Mouse (Mus musculus): ENCODE measurements around the gene Dbndd2. TPM values are rescaled to one million over a fixed set of nuclear protein-coding genes. Genes with fewer than 3 reads are reported as not detected.

Dbndd2 gene
- 8.1 and 10.1 TPM in 2 replicates for total RNA-seq (2014; rRNA removed)
- polyA plus RNA-seq (2012; rRNA removed) = 7.6 and 9.5 TPM in 2 replicates

DNA sequence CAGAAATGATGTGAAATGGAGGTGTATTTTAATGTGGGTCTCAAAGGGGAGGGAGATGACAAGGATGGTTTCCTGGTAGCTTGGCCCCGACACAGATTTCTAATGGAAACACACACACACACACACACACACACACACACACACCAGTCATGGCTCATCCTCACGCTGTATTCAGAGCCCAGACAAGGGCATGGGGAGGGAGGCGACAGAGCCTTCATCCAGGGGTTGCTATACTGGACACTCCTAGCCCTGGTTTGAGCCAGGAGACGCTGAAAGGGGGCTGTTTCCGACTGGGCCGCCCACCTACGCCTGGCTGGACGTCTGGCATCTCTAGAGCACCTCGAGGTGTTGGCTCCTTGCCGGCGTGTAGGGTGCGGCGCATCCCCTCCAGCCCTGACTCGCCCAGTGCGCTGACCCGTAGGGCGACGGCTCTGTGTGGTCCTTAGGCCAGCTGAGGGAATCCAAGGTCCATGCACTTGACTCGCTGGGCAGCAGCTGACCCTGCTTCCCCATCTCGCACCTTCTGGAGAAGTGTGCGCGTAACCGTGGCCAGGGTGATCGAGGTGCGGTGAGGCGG lies at the start of gene Dbndd2:
Dbndd2 (plus strand) TSS at position 426 of the 577 bp plus-strand sequence.
- 8% methylated on average over 26 of the region's 26 CpGs for WGBS
- Histone ChIP-seq H3K27me3 (ENCODE audit: control insufficient read depth, insufficient read depth, low read length) (no peaks in the 10 kb centered on the region; the same call in 1 of the 2 replicates), H3K27ac (replicated peaks; ENCODE audit: insufficient read depth, low read depth, low read length) (no peak within 1 kb of the TSS), H3K4me1 (ENCODE audit: control insufficient read depth, insufficient read depth, low read length) (peaks cover 7% of the 10 kb centered on the region; the same call in 1 of the 2 replicates), H3K36me3 (ENCODE audit: control insufficient read depth, insufficient read depth, low read length) (no peaks in the 10 kb centered on the region), H3K9ac (ENCODE audit: low read depth, low read length) (peak within 1 kb of the TSS; percentile 92), H3K4me3 (ENCODE audit: insufficient read depth, low read depth, low read length) (peak within 1 kb of the TSS; percentile 93), H3K79me2 (ENCODE audit: control insufficient read depth, insufficient read depth, low read length) (no peaks in the 10 kb centered on the region)
- no peak for TF ChIP-seq CTCF (IDR thresholded peaks at IDR 0.05; ENCODE audit: low read depth, low read length)
- no peak for DNase-seq (ENCODE audit: extremely low read depth, low read depth, low spot score)

DNA sequence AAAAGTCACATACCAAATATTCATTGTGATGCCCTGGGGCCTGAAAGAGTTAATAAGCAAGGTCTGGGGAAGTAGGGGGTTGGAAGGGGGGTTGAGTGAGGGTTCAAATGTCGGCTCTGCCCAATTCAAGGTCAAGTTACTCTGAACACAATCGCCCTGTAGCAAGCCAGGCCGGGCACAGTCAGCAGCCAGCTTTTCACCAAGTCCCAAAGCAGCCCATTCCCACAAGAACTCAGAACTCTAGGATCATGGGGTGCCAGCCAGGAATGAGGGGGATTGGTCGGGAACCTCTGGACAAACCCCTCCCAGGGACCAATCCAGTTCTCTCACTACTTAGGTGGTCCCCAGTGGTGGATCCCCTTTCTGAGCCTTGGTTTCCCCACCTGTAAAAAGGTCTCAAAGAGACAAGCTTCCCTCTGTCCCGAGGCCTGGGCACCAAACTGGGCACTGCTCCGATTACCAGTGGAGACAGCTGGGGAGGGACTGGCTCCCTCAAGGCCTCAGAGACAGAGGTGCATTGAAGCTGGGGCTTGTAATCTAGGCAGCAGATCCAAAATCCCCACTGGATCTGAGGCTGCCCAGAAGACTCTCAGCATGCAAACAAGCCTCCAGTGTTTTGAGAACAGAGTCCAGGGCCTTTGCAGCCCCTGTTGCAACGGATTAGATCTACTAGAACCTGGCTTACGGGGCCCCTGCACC lies 49.5 kb upstream of the Dbndd2 start:
- H3K9ac ChIP-seq (ENCODE audit: low read depth, low read length) = peak overlapping the region; percentile 60
- DNase-seq (ENCODE audit: extremely low read depth, low read depth, low spot score) = peak; percentile 55

DNA sequence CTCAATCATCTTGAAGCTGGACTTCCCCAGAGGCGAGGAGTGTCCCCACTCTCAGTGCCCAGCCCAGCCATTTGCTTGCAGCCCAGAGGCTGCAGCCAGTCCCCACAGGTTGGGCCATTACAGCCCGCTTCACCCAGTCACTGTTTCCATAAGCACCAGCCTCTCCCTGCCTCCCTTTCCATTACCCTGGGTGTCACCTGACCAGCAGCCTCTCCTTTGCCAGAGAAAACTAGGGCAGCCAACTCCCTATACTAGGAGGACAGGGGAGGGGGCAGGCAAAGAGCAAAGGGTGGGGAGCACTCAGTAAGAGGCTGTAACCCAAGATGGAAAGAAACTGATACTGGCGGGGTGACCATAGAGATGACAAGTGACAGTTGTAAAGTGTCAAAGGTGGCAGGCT lies 48.9 kb upstream of the Dbndd2 start:
- peaks cover 18% of the 10 kb centered on the region; the same call in 1 of the 2 replicates for H3K36me3 ChIP-seq (ENCODE audit: control insufficient read depth, insufficient read depth, low read length)
- H3K27me3 ChIP-seq (ENCODE audit: control insufficient read depth, insufficient read depth, low read length) = no peaks in the 10 kb centered on the region
- DNase-seq (ENCODE audit: extremely low read depth, low read depth, low spot score) = peak; percentile 82
- peaks cover 41% of the 10 kb centered on the region for H3K79me2 ChIP-seq (ENCODE audit: control insufficient read depth, insufficient read depth, low read length)
- H3K4me3 ChIP-seq (ENCODE audit: insufficient read depth, low read depth, low read length) = peak overlapping the region; percentile 53
- TF ChIP-seq POLR2A (IDR thresholded peaks at IDR 0.05; ENCODE audit: extremely low read depth, insufficient read depth, low read length) = no peak
- no peak for TF ChIP-seq CTCF (IDR thresholded peaks at IDR 0.05; ENCODE audit: low read depth, low read length)
- peak overlapping the region; percentile 59 for H3K27ac ChIP-seq (replicated peaks; ENCODE audit: insufficient read depth, low read depth, low read length)
- H3K9ac ChIP-seq (ENCODE audit: low read depth, low read length) = peak overlapping the region; percentile 60
- H3K4me1 ChIP-seq (ENCODE audit: control insufficient read depth, insufficient read depth, low read length) = peaks cover 36% of the 10 kb centered on the region
- WGBS = 17% methylated on average over 3 of the region's 3 CpGs

More for the DNA sequence above, 49.5 kb upstream of the Dbndd2 start:
- Histone ChIP-seq H3K4me1 (ENCODE audit: control insufficient read depth, insufficient read depth, low read length) (peaks cover 41% of the 10 kb centered on the region), H3K27ac (replicated peaks; ENCODE audit: insufficient read depth, low read depth, low read length) (peak overlapping the region; percentile 59), H3K36me3 (ENCODE audit: control insufficient read depth, insufficient read depth, low read length) (peaks cover 20% of the 10 kb centered on the region; the same call in 1 of the 2 replicates), H3K4me3 (ENCODE audit: insufficient read depth, low read depth, low read length) (peak overlapping the region; percentile 53), H3K79me2 (ENCODE audit: control insufficient read depth, insufficient read depth, low read length) (peaks cover 35% of the 10 kb centered on the region), H3K27me3 (ENCODE audit: control insufficient read depth, insufficient read depth, low read length) (no peaks in the 10 kb centered on the region)
- no peak for TF ChIP-seq CTCF (IDR thresholded peaks at IDR 0.05; ENCODE audit: low read depth, low read length)
- no peak for TF ChIP-seq POLR2A (IDR thresholded peaks at IDR 0.05; ENCODE audit: extremely low read depth, insufficient read depth, low read length)
- WGBS = 9% methylated on average over 8 of the region's 8 CpGs

DNA sequence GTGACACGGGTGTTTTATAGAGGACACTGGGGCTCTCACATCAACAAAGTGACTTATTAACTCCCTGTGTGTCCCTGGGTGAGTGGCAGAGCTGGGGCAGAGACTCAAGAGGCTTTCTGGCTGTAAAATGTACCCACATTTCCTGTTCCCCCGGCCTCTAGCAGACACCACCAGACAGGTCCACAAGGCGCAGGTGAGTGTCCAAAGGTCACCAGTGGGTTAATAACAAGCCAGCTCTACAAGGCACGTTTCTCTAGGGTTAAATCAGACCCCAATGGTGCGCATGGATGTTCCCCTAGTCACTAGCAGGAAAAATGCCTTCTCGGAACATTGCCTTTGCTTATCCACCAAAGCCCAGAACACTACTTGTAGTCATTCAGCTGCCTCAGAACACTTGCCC lies 48.2 kb upstream of the Dbndd2 start:
- Histone ChIP-seq H3K27ac (replicated peaks; ENCODE audit: insufficient read depth, low read depth, low read length) (peak overlapping the region; percentile 59), H3K79me2 (ENCODE audit: control insufficient read depth, insufficient read depth, low read length) (peaks cover 49% of the 10 kb centered on the region), H3K4me1 (ENCODE audit: control insufficient read depth, insufficient read depth, low read length) (peaks cover 31% of the 10 kb centered on the region), H3K27me3 (ENCODE audit: control insufficient read depth, insufficient read depth, low read length) (no peaks in the 10 kb centered on the region), H3K9ac (ENCODE audit: low read depth, low read length) (peak overlapping the region; percentile 60), H3K4me3 (ENCODE audit: insufficient read depth, low read depth, low read length) (peak overlapping the region; percentile 75; the same call in 1 of the 2 replicates), H3K36me3 (ENCODE audit: control insufficient read depth, insufficient read depth, low read length) (peaks cover 18% of the 10 kb centered on the region; the same call in 1 of the 2 replicates)
- TF ChIP-seq POLR2A (IDR thresholded peaks at IDR 0.05; ENCODE audit: extremely low read depth, insufficient read depth, low read length) (no peak), CTCF (IDR thresholded peaks at IDR 0.05; ENCODE audit: low read depth, low read length) (no peak)
- peak; percentile 76 for DNase-seq (ENCODE audit: extremely low read depth, low read depth, low spot score)
- 23% methylated on average over 6 of the region's 6 CpGs for WGBS

DNA sequence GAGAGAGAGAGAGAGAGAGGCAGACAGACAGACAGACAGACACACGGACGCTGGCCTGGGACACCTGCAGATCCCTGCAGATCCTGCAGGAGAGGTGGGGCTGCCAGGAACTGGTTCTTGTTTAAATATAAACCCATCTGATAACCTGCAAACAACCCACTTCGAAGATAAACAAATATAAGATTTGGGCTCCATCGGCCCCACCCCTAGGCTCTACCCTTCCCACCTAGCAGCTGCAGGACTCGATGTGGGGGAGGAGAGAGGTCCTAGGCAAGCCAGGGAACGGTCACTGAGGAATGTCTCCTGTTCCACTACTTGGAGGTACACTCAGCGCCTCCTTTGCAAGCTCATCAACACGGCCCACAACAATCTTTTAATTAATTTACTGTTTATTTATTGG lies 47.6 kb upstream of the Dbndd2 start:
- Histone ChIP-seq H3K27ac (replicated peaks; ENCODE audit: insufficient read depth, low read depth, low read length) (peak overlapping the region; percentile 59), H3K79me2 (ENCODE audit: control insufficient read depth, insufficient read depth, low read length) (peaks cover 50% of the 10 kb centered on the region), H3K36me3 (ENCODE audit: control insufficient read depth, insufficient read depth, low read length) (peaks cover 18% of the 10 kb centered on the region; the same call in 1 of the 2 replicates), H3K9ac (ENCODE audit: low read depth, low read length) (peak overlapping the region; percentile 60), H3K27me3 (ENCODE audit: control insufficient read depth, insufficient read depth, low read length) (no peaks in the 10 kb centered on the region), H3K4me1 (ENCODE audit: control insufficient read depth, insufficient read depth, low read length) (peaks cover 26% of the 10 kb centered on the region), H3K4me3 (ENCODE audit: insufficient read depth, low read depth, low read length) (peak overlapping the region; percentile 75)
- DNase-seq (ENCODE audit: extremely low read depth, low read depth, low spot score) = peak; percentile 87
- TF ChIP-seq CTCF (IDR thresholded peaks at IDR 0.05; ENCODE audit: low read depth, low read length) (0 out of 2 replicates have a peak, but pooled peaks have one; percentile 6), POLR2A (IDR thresholded peaks at IDR 0.05; ENCODE audit: extremely low read depth, insufficient read depth, low read length) (no peak)
- 18% methylated on average over 8 of the region's 8 CpGs for WGBS

Measured in liver, adult 2 months (tissue).